8 mouse cellular contexts compared by ENCODE assay signal in the genomic region with DNA sequence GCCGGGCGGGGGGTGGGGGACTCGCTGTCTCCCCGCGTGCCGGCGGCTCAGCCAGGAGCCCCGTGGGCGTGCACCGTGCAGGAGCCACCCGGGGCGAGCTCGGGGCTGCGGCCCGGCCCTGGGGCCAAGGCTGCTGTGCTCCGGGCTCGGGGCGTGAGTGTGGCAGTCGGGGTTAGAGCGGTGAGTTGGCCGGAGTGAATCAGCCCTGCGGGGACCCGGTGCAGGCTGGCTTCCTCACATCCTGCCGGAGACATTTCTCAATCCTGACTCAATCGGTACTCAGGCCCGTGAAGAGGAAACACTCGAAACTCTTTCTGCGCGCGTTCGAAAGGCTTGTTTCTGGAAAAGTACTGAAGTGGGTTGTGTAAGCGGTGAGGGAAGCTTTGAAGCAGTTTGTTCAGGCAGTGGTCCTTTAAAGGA. TPM values are rescaled to one million over a fixed set of nuclear protein-coding genes. Genes with fewer than 3 reads are reported as not detected.
A peak's percentile ranks its signal among the peaks of the same experiment; 100 is the strongest.
DNase-seq lines count a peak whose midpoint lies in the region; ATAC-seq and TF ChIP-seq lines count a peak whose summit lies in the region.

No protein-coding gene starts in this region.

- peak; percentile 42 for DNase-seq in kidney, adult 2 months
- no peak for DNase-seq in kidney, adult 9 months
- DNase-seq in adrenal gland, postnatal 10 days, result peak; percentile 60
- no peak for DNase-seq in liver, embryonic 11.5 days (ENCODE audit: low spot score)
- DNase-seq in midbrain, postnatal 0 days (ENCODE audit: low spot score), result no peak
- no peak for DNase-seq in urinary bladder, postnatal 14 days (ENCODE audit: low spot score)
- no peak for DNase-seq in cerebellum, adult 11 months

- H3K27me3 ChIP-seq in kidney, adult 2 months (replicated peaks; ENCODE audit: control insufficient read depth, insufficient read depth, low read length), result no peaks in the 10 kb centered on the region
- H3K27me3 ChIP-seq in liver, embryonic 11.5 days (replicated peaks; ENCODE audit: control insufficient read depth, insufficient read depth, low read length), result no peaks in the 10 kb centered on the region
- H3K27me3 ChIP-seq in midbrain, postnatal 0 days (ENCODE audit: insufficient read depth, low read length), result no peaks in the 10 kb centered on the region

- TF ChIP-seq CTCF in kidney, adult 2 months (conservative IDR thresholded peaks at IDR 0.05; ENCODE audit: insufficient read depth, insufficient read length, low read depth, low read length), result no peak
- no peak for TF ChIP-seq CTCF in midbrain, postnatal 0 days (IDR thresholded peaks at IDR 0.05)

- peak overlapping the region; percentile 87 for H3K9ac ChIP-seq in liver, embryonic 11.5 days (ENCODE audit: low read depth, low read length)
- H3K9ac ChIP-seq in midbrain, postnatal 0 days (replicated peaks; ENCODE audit: low read length, poor library complexity, severe bottlenecking), result peak overlapping the region; percentile 88

- peak overlapping the region; percentile 95 for H3K4me3 ChIP-seq in kidney, adult 2 months (ENCODE audit: insufficient read depth, low read depth, low read length)
- peak overlapping the region; percentile 85 for H3K4me3 ChIP-seq in liver, embryonic 11.5 days (ENCODE audit: low read depth, low read length)
- peak overlapping the region; percentile 100 for H3K4me3 ChIP-seq in midbrain, postnatal 0 days (ENCODE audit: low read depth, low read length)

- TF ChIP-seq POLR2A in kidney, adult 2 months (IDR thresholded peaks at IDR 0.05; ENCODE audit: low read depth, low read length), result no peak

- under 1% methylated on average over 32 of the region's 32 CpGs for WGBS in kidney, adult 2 months
- under 1% methylated on average over 31 of the region's 32 CpGs for WGBS in liver, embryonic 11.5 days
- WGBS in midbrain, postnatal 0 days, result under 1% methylated on average over 19 of the region's 32 CpGs

- H3K9me3 ChIP-seq in liver, embryonic 11.5 days (ENCODE audit: control insufficient read depth, low read length), result no peaks in the 10 kb centered on the region
- H3K9me3 ChIP-seq in midbrain, postnatal 0 days (ENCODE audit: low read length), result no peaks in the 10 kb centered on the region

- no peaks in the 10 kb centered on the region for H3K36me3 ChIP-seq in kidney, adult 2 months (ENCODE audit: control insufficient read depth, insufficient read depth, low read length)
- H3K36me3 ChIP-seq in liver, embryonic 11.5 days (ENCODE audit: control insufficient read depth, insufficient read depth, low read length), result no peaks in the 10 kb centered on the region
- H3K36me3 ChIP-seq in midbrain, postnatal 0 days (ENCODE audit: insufficient read depth, low read length), result no peaks in the 10 kb centered on the region

- peaks cover 20% of the 10 kb centered on the region; the same call in 1 of the 2 replicates for H3K4me1 ChIP-seq in kidney, adult 2 months (ENCODE audit: control insufficient read depth, insufficient read depth, low read length)
- peaks cover 48% of the 10 kb centered on the region for H3K4me1 ChIP-seq in liver, embryonic 11.5 days (replicated peaks; ENCODE audit: control insufficient read depth, insufficient read depth, low read length)
- peaks cover 18% of the 10 kb centered on the region for H3K4me1 ChIP-seq in midbrain, postnatal 0 days (ENCODE audit: insufficient read depth, low read length)

- peak; percentile 56 for ATAC-seq in granulocyte monocyte progenitor cell, adult 5-6 weeks (replicated peaks; ENCODE audit: poor library complexity, severe bottlenecking)
- ATAC-seq in liver, embryonic 11.5 days (replicated peaks; ENCODE audit: low FRiP score), result peak; percentile 64
- peak; percentile 68; the same call in 1 of the 2 replicates for ATAC-seq in midbrain, postnatal 0 days (ENCODE audit: low FRiP score)

- H3K4me2 ChIP-seq in liver, embryonic 11.5 days, result peak overlapping the region; percentile 71
- H3K4me2 ChIP-seq in midbrain, postnatal 0 days (ENCODE audit: low read depth, low read length, poor library complexity, severe bottlenecking), result peak overlapping the region; percentile 81

- peak overlapping the region; percentile 28; the same call in 1 of the 2 replicates for H3K27ac ChIP-seq in kidney, adult 2 months (ENCODE audit: insufficient read depth, low read depth, low read length)
- H3K27ac ChIP-seq in liver, embryonic 11.5 days (ENCODE audit: low read depth, low read length), result peak overlapping the region; percentile 65
- peak overlapping the region; percentile 90 for H3K27ac ChIP-seq in midbrain, postnatal 0 days (ENCODE audit: low read depth, low read length)

RNA-seq across cellular contexts. Expression of a gene that starts 0.9 kb away (rescaled TPM):
- polyA plus RNA-seq in kidney, adult 2 months (2012; rRNA removed), result 29.7 and 30.4 TPM in 2 replicates
- 10 to 100 TPM; 30.9 to 31.0 TPM for total RNA-seq in adrenal gland, postnatal 10 days (2021)
- total RNA-seq in granulocyte monocyte progenitor cell, adult 5-6 weeks (2014; fragmentation: Nextera tagmentation), result 43.1 and 44.5 TPM in 2 replicates
- 18.8 and 23.3 TPM in 2 replicates for total RNA-seq in granulocyte monocyte progenitor cell, adult 5-6 weeks (2017)
- polyA plus RNA-seq in liver, embryonic 11.5 days (2014; fragmentation: Nextera tagmentation; extraction: Ambion mirVana), result 31.5 and 31.9 TPM in 2 replicates
- 62.0 and 72.2 TPM in 2 replicates for total RNA-seq in midbrain, postnatal 0 days (2014; rRNA removed)
- 55.0 and 61.8 TPM in 2 replicates for polyA plus RNA-seq in midbrain, postnatal 0 days (2015; fragmentation: Nextera tagmentation; extraction: Ambion mirVana)

RNA-seq across cellular contexts. Expression of a gene that starts 17.2 kb away (rescaled TPM):
- 4.3 and 5.0 TPM in 2 replicates for polyA plus RNA-seq in kidney, adult 2 months (2012; rRNA removed)
- total RNA-seq in adrenal gland, postnatal 10 days (2021), result 1 to 10 TPM; 5.0 to 9.0 TPM
- total RNA-seq in granulocyte monocyte progenitor cell, adult 5-6 weeks (2014; fragmentation: Nextera tagmentation), result 0.41 TPM in 1 of 2 replicates, not detected in the other
- total RNA-seq in granulocyte monocyte progenitor cell, adult 5-6 weeks (2017), result 2.0 and 2.2 TPM in 2 replicates
- polyA plus RNA-seq in liver, embryonic 11.5 days (2014; fragmentation: Nextera tagmentation; extraction: Ambion mirVana), result 3.7 and 4.6 TPM in 2 replicates
- 7.3 and 8.5 TPM in 2 replicates for total RNA-seq in midbrain, postnatal 0 days (2014; rRNA removed)
- 4.4 and 4.9 TPM in 2 replicates for polyA plus RNA-seq in midbrain, postnatal 0 days (2015; fragmentation: Nextera tagmentation; extraction: Ambion mirVana)

Comparison
In these comparisons a context has a peak if more than half of its experiments do, and no peak if none do; other contexts are left out.
1. DNase-seq: peak in kidney, adult 2 months (single experiment) and adrenal gland, postnatal 10 days (single experiment); none in kidney, adult 9 months (single experiment), liver, embryonic 11.5 days (single experiment), midbrain, postnatal 0 days (single experiment), urinary bladder, postnatal 14 days (single experiment) and cerebellum, adult 11 months (single experiment).
2. H3K27ac ChIP-seq: peak in every context shown above with its lines; median percentile 90 in midbrain, postnatal 0 days; 65 in liver, embryonic 11.5 days; 28 in kidney, adult 2 months.
3. Peak in every context shown above with its lines, with median percentiles within 50 percentile points of each other: H3K4me3 ChIP-seq and ATAC-seq.